Mouse (Mus musculus) telencephalon, adult 2 months (tissue): ENCODE data around the gene Crisp2.
"Not testable (repeated sequence)": the region's sequence is repeated elsewhere in the genome, so short reads cannot be mapped to it uniquely, and the experiment has no call there.

Experiments
- DNase-seq: peaks from one replicate; pipeline ENCODE4 v3.0.0-alpha.2; 2011; ENCODE audit warnings: low read depth, low spot score

Gene Crisp2

DNA sequence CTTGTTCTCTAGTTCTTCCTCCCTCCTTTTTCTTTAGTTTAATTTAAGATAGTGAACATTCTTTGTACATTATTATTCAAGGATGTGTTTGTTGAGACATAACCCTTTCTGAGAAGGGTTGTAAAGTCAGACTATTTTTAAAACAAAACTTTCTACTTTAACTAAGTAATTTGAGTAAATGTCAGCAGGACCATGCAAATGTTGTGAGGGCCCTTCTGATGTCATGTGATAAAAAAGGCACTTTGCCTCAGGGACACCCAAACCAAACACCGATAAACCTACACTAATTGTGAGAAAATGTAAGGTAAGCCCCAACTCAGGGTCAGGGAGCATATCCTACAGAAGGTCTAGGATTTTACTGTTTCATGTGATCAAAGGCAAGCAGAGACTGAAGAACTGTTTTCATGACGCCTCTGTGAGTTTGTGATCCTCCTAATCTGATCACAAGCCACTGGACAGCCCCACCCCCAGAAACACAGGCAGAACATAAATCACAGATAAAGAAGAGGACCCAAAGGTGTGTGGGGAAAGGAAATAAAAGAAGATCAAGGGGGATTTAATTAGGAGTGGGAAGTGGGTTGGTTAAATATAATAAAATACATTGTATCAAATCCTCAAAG lies at the start of gene Crisp2:
Gene Crisp2 (minus strand): TSS at position 51 of the 620 bp plus-strand sequence.
- DNase-seq, result no peak

DNA sequence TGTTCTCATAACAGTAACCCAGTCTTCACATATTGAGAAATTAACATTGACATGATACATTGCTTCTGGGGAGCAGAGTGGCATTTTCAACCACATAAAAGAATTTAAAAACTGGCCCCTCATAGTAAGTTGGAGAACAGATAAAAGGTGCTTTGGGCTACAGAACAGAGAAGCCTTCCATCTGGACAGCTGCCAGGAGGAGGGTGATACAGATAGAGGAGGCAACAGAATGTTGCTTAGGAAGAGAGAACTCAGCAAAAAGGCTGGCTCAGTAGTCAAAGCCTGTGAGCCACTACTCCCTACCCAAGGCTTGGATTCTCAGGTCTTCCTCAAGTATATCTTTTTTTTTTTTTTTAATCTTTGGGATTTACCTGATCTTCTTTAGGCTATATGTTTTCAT lies 48.3 kb upstream of the Crisp2 start:
- DNase-seq, result no peak

GRCm38 (mm10) chr17:40837308-40837707 lies 30.5 kb upstream of the Crisp2 start:
- no peak for DNase-seq

DNA sequence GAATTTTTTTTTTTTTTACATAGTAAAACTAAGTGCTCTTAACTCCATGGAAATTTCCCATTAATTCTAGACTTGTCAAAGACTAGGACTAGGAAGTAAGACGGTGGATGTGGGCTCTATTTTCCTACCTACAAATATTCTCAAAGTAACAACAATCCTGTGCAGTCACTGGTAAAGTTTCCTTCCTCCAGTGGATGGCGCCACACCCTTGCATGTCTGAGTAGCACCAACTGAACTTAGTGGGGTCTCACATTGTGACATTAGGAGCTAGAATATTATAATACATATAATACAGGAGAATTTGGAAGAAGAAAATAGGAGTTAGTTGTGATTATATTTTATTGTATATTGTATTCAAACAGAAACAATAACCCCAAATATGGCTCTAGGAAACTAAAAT lies 25.1 kb upstream of the Crisp2 start:
- no peak for DNase-seq

- DNase-seq, result no peak
Observed at GRCm38 (mm10) chr17:40824549-40824948, 17.7 kb upstream of the Crisp2 start.

DNA sequence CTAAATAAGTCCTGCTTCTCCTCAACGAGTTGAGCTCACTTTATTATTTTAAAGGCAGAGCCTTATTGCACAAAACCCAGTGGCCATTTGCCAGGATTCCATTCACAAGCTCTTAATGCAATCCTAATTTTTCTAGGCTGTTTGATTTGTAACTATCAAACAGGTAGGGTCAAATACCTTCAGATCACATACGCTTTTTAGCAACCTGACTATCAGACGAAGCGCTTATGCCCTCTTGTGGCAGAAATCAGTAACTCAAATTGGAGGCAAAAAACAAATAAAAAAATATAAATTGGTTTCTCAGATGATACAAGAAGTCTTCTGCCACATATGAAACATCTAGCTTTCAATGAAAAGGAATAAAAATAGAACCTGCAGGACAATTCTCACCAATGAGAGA lies 17.0 kb upstream of the Crisp2 start:
- no peak for DNase-seq

DNA sequence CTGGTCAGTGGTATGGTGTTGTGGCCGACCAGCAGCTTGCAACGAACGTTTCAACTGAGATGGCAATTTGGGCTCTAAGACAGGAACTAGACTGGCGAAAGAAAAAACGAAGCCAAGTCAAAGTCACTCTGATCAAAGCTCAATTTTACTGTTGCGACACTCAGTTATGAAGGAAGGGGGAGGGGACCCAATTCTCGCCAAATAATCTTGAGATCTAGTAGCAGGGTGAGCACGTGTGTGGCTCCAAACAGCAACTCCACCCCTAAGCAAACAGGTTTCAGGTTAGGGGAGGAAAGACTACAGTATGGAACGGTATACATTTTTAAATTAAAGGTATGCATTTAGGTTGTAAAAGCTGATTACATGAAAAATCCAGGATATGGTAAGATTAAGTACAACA lies 14.7 kb upstream of the Crisp2 start:
- no peak for DNase-seq

DNA sequence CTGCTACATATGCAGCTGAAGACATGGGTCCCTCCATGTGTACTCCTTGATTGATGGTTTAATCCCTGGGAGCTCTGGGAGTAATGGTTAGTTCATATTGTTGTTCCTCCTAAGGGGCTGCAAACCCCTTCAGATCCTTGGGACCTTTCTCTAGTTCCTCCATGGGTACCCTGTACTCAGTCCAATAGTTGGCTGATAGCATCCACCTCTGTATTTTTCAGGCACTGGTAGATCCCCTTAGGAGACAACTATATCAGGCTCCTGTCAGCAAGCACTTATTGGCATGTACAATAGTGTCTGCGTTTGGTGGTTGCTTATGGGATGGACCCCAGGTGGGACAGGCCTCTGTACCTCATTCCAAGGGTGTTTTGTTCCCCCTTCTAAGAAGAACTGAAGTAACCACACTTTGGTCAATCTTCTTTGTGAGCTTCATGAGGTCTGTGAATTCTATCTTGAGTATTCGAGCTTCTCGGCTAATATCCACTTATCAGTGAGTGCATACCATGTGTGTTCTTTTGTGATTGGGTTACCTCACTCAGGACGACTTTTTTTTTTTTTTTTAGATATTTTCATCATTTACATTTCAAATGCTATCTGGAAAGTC lies 10.6 kb upstream of the Crisp2 start:
- no peak for DNase-seq

DNA sequence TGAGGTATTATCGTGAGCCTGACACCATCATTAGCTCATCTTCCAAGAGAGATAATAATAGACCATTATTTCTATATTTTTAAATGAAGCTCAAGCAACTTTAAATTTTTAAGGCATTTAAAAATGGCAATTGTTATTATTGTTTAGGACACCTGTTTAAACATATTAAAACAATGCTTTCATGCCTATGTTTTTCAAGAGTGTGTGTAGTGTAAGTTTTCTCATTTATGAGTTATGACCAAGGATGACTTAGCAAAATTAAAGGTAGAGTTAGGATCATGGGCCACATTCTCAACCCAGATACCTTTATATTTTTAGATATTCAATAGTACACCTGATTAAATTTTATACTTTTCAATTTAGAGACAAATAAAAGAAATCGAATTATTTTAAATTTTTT lies 5.5 kb upstream of the Crisp2 start:
- DNase-seq, result no peak

DNA sequence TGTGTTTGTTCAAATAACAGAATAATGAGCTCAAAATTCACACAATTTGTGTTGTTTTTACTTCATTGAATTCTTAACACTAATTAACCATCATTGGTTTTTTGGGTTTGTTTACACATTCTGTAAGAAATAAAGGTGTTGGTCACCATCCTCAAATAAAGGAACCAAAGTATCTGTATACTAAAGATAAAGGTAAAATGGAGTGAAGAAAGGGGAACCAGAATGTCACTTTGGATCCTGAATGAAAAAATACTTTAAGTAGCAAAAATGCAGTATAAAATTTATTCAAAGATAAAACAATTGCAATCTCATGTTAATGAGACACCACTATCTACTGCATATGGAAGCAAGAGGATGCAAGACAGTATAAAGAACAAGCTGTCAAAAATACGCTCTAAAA lies 4.8 kb upstream of the Crisp2 start:
- DNase-seq, result no peak

- no peak for DNase-seq
Observed at GRCm38 (mm10) chr17:40810934-40811333, 4.1 kb upstream of the Crisp2 start, which contains the start of gene Rhag. Gene Rhag (plus strand): TSS chr17:40811126.

- DNase-seq, result no peak
Observed at GRCm38 (mm10) chr17:40808071-40808470, 1.3 kb upstream of the Crisp2 start.

DNA sequence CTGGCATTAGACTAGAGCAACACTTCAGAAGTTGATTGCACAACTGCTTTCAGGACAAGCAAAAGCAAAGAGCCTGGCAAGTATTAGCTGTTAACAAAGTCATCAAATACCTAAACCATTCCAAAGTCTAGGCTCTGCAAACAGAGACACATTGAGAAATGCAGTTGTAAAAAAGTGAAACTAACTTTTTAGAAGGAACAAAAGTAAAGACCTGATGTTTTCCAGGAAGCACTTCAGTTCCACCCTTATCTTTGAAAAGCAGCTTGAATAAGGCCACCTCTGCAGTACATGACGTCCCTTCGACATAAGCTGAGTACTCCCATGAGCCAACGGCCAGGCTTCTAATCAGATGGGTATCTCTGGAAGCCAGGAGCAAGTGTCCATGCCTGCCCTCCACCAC lies 253 bp downstream of the Crisp2 start:
- no peak for DNase-seq

- no peak for DNase-seq
Observed at GRCm38 (mm10) chr17:40802707-40803340, 4.0 kb downstream of the Crisp2 start.

DNA sequence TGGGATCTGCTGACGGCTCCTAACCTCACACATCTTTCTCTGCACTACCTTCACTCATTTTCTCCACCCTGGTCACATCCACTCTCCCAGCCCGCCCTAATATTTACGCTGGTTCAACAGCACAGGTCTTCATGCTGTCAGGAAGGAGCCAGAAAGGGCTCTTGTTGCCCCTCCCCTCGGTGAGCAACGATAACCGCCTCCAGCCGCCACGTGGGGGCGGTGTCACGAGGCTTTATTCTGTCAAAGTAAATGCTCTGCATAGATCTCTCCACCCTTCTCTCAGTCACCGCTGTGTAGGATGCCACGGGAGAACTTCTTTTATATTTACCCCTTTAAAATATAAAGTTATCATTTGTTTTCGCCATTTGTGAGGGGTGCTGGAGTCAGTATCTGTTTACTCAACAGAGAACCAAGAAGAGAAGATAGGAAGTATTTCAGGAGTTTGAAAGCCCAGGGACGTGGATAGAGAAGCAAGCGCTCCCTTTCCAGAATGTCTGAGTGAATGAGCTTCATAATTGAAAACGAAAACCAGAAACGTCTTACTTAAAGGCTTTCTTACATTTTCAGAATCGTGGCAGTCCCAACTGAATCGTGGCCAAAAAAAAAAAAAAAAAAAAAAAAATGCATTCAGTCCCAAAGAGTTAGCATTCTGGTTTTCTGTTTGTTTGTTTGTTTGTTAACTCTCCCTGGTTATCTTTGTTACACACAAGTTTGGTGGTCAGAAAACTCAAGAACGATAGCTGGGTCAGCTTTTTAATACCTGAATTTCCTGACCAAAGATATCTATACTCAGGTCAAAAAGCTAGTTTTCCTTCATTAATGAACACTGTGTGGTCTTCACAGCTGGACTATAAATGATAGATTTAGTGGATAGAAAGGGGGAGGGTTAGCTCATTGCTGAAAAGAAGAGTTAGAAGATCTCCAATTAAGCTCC lies 12.6 kb downstream of the Crisp2 start:
- no peak for DNase-seq

GRCm38 (mm10) chr17:40789877-40790276 lies 16.9 kb downstream of the Crisp2 start:
- no peak for DNase-seq

- no peak for DNase-seq
Observed at GRCm38 (mm10) chr17:40767120-40767519, 39.7 kb downstream of the Crisp2 start.

GRCm38 (mm10) chr17:40763662-40764061 lies 43.1 kb downstream of the Crisp2 start:
- DNase-seq, result no peak

GRCm38 (mm10) chr17:40731724-40732123 lies 75.1 kb downstream of the Crisp2 start:
- no peak for DNase-seq

GRCm38 (mm10) chr17:40731296-40731695 lies 75.5 kb downstream of the Crisp2 start:
- no peak for DNase-seq

DNA sequence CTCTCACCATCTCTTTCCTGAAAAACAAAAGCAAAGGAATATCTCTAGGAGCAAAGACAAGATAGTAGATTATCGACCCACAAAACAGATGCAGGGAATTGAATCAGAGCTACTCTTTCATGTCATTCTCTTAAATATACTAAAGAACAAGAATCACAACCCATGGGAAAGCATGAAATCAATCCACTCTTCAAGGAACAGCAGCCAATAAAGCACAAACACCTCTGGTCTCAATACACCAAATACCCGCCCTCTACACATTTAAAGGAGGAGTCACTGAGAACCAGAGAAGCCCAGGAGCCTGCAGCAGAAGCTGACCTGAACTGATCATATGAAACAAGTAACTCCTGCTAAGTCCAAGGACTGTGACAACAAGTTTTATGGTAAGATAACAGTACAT lies 80.0 kb downstream of the Crisp2 start, which contains the start of gene Esp1:
Gene Esp1 (plus strand): TSS at position 301 of the 400 bp plus-strand sequence.
- no peak for DNase-seq

GRCm38 (mm10) chr17:40717055-40717454 lies 89.7 kb downstream of the Crisp2 start:
- not testable (repeated sequence) for DNase-seq
